Mouse (Mus musculus) heart, postnatal 25 days (tissue): ENCODE measurements around the gene Igf2bp2. TPM values are rescaled to one million over a fixed set of nuclear protein-coding genes. Genes with fewer than 3 reads are reported as not detected.

Experiments used
- DNase-seq: peaks from one replicate; pipeline ENCODE4 v3.0.0; 2022; ENCODE audit warnings: low spot score
- intact Hi-C: fragments of 180-260 bp; cut with DNase I; formaldehyde crosslinking; loops from one replicate; pipeline ENCODE4 v1.15.1; 2025
- total RNA-seq, 2 experiments: library from RNA; stranded (reverse); gene quantifications; 2 replicates each; pipeline ENCODE4 v1.2.3; 2021

Gene Igf2bp2
- total RNA-seq, 2 experiments from 2014 or later: 5.1 to 9.7 TPM

DNA sequence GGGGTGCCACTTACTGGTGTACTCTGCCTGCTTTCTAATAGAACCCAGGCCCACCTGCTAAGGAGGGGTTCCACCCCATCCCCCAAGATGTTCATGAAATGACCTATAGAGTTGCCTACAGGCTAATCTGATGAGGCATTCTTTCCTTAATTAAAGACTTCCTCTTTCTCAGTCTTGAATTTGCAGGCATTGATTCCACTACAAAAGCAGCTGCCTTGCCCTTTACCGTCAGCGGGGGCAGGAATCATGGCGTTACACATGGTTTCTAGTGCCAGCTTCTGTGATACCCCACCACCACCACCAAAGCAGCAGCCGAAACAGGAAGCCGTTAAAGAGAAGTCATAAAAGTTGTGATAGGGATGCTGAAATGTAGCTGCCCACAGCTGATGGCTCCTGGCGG lies 47.0 kb downstream of the Igf2bp2 start:
- DNase-seq: no peak
- intact Hi-C loops: no loop called here

DNA sequence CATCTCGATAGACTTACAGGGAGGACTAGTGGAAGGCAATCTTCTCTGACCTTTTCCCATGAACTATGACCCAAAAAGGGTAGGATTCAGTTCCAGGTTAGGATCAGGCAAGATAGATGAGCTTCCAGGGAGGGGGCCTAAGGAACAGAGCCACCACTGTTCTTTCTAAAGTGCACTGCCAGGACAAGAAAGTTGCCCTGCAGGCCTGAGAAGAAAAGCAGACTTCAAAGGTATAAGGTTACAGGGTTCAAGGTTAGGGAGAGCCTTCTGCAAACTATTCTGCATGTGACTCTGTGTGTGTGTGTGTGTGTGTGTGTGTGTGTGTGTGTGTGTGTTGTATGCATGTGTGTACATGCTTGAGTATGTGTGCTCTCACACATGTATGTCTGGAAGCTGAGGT lies 53.1 kb downstream of the Igf2bp2 start:
- intact Hi-C loops: no loop called here
- no peak for DNase-seq

DNA sequence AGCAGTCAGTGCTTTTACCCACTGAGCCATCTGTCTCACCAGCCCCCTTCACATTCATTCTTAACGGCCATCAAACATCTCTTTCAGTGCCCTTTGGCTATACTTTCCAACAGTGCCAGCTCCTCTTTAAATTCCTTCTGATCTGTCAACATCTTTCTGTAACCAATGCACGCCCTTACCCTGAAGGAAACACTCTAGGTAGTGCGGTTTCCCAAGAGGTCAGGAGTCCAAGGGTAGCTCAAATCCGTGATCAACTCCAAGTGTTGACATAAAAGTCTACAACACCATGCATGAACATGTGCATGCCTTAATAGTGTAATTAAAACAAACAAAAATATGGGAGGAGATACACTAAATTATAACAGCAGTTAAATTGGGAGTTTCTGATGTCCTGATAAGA lies 53.9 kb downstream of the Igf2bp2 start:
- intact Hi-C loops: loop anchor here (2.0 to 10.0 kb wide), 4 partner anchors 14 to 456 kb away; partner anchors contain the start of gene Igf2bp2
- no peak for DNase-seq

DNA sequence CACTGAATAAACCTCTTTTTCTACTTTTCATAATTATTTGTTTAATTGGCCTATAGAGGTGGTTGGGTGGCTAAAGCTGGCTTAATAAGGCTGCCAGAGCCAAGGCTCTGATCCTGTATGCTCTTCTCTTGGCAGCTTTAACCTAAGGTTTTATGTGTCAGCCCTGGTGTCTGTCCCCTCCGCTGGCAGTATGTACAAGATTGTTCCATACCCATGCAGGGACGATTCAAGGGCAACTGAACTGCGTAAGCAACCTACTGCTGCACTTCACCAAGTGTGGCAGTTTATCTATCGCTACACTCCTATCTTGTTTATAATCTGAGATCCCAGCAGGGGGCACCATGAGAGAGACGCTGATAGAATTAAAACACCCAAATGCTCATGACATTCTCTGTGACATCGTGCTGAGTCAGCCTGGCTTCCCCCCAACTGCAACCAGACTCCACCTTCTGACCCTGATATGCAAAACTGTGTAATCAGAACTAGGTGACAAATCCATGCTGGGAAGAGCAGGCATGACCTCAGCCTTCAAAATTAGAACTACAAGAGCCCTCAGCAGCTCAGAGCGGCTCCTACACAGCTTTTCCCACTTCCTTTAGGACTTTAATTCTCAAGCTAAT lies 55.1 kb downstream of the Igf2bp2 start:
- intact Hi-C loops: loop anchor here (2.0 to 10.0 kb wide), 4 partner anchors 15 to 457 kb away; partner anchors contain the start of gene Igf2bp2
- peak; percentile 24 for DNase-seq

DNA sequence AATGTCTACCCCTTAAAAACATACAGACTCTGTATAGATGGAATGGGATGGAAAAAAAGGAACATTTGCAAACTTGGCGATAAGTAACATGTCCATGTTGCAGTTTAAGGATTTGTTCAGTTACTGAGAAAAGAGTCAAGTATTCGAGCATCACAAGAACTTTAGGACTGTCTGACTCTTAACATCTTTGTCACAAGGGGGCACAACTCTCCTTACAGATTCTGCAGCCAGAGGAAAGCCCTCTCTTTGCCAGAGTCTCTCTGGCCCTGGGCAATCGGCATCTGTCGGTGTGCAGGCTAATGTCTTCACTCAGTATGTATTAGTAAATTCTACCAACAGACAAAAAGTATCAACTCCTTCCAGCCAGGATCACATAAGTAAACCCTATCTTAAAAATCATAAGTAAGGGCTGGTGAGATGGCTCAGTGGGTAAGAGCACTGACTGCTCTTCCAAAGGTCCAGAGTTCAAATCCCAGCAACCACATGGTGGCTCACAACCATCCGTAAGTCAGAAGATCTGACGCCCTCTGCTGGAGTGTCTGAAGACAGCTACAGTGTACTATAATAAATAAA lies 57.0 kb downstream of the Igf2bp2 start:
- intact Hi-C loops: loop anchor here (5.0 to 10.0 kb wide), 3 partner anchors 56 to 459 kb away; partner anchors contain the start of gene Igf2bp2
- DNase-seq: no peak

DNA sequence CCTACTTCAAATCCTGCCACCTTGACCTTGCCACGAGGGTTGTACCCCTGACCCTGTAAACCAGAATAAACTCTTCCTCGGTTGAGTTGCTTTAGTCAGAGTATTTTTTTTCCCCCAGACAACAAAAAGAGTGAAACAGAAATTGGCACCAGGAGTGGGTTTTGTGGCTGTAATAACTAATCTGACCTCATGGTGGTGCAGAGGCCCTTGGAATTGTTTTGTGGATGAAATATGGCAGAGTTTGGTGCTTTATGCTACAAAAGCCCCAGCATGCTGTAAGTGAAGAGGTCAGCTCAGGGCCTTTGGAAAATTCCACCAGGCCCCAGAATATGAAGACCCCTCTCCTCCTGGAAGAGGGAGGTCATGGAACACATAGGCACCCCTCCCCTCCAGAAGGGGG lies 63.0 kb downstream of the Igf2bp2 start:
- DNase-seq: no peak
- intact Hi-C loops: loop anchor here (10.0 kb wide), 1 partner anchor 465 kb away; no protein-coding TSS in a partner anchor

DNA sequence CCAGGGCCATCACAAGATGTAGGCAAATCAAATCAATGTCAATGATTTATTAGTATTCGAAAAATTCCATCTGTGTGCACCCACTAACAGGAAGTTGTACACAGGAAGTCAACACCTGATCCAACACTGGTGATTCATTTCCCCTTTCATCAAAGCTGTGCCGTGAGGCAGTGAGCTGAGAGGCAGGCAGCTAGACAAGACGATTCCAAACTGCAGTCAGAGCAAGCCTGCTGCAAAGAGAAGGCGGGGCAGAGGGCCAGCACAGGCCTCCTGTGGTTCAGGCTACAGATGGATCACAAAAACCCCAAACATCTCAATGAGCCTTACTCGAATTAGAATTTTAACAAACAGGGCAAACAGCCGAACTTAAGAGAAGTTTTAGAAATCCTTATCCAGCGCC lies 65.4 kb downstream of the Igf2bp2 start:
- DNase-seq: no peak
- intact Hi-C loops: no loop called here

DNA sequence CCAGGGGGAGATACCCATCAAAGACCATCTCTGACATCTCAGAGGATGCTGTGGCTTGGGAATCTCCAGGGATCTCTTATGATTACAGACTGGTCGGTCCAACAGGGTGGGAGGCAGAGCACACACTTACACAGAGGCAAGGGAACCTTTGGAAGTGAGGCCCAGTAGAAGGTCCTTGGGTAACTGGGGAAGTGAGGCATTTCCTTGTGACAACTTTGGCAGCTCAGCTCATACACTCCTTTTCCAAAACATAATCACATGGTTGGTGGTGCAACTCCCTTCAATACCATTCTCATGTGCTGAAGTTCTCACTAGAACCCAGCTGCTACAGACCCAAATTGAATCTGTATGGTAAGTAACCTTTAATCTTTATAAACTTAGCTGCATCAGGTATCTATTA lies 67.3 kb downstream of the Igf2bp2 start:
- intact Hi-C loops: no loop called here
- DNase-seq: no peak

DNA sequence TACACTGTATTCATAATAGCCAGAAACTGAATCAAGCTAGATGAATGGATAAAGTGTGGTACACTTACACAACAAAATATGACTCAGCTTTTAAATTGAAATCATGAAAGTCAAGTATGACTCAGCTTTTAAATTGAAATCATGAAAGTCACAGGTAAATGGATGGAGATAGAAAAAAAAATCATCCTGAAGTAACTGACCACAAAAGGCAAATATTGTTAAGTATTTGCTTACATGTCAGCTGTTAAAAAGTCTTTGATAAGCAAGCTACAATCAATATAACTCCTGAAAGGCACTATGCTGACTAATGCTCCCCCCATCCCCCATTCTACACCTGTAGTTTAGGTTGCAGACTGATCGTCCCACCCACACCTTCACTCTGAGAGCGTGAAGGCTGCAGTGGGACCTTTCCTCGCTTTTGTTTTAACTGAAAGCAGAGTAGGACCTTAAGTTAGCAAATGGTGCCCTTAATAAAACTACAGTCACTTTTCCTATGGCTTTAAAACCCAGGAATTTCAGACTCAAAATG lies 71.8 kb downstream of the Igf2bp2 start:
- intact Hi-C loops: no loop called here
- no peak for DNase-seq

DNA sequence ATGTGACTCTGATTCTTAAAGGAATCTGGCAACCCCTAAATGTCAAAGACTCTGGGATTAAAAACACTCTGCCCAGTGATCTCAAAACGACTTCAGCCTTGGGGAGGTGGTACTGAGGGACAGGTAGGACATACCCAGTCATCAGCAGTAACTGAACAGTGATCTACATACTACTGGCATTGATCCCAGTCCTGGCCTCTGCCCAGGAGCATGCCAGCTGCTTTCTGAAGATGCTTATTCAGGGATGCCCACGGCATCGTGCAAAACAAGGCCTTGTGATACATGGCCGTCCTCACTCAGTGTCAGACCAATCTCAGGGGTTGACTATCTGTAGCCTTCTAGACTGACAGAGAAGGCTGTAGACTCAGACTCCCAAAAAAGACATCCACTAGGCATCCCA lies 77.7 kb downstream of the Igf2bp2 start:
- intact Hi-C loops: no loop called here

DNA sequence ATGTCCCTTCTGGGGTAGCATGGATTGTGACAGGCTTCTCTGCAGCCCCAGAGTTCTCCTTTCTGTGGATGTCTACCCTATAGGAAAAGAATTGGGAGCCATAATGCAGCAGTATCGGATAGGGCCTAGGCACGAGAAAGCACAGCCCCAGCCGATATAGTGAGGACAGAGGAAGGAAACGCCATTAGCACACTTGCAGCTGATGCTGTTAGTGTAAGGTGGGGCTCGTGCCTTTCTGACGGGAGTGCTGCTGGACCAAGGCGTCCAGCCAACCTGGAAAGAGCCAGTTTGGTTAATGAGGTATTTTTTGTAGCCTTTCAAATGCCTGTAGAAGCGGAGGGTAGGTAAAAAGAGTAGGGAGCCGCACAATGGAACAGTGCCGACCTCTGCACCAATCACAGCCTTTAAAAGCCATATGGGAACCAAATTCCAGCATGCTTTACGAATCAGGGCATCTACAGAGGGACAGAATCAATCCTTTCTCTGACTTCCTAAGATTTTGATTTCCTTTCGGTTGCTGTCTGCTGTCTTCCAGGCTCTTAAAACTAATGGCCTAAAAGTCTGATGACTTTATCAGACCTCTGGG lies 82.9 kb downstream of the Igf2bp2 start:
- DNase-seq: no peak
- intact Hi-C loops: no loop called here

More for the DNA sequence above, 77.7 kb downstream of the Igf2bp2 start:
- DNase-seq: no peak

DNA sequence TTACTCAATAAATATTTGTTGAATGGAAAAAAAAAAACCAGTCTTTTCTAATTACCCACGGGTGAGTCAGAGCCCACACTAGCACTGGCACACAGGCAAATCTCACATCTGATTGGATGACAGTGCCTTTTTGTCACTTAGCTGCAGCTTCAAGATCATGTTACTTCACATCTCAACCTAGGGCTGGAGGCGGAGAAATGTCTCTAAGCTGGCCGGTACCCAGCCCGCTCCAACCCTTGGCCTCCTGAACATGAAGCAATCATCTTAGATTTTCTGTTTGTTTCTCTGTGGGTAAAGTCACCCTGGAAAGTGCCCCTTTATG lies 86.5 kb downstream of the Igf2bp2 start:
- DNase-seq: peak; percentile 22
- intact Hi-C loops: no loop called here

DNA sequence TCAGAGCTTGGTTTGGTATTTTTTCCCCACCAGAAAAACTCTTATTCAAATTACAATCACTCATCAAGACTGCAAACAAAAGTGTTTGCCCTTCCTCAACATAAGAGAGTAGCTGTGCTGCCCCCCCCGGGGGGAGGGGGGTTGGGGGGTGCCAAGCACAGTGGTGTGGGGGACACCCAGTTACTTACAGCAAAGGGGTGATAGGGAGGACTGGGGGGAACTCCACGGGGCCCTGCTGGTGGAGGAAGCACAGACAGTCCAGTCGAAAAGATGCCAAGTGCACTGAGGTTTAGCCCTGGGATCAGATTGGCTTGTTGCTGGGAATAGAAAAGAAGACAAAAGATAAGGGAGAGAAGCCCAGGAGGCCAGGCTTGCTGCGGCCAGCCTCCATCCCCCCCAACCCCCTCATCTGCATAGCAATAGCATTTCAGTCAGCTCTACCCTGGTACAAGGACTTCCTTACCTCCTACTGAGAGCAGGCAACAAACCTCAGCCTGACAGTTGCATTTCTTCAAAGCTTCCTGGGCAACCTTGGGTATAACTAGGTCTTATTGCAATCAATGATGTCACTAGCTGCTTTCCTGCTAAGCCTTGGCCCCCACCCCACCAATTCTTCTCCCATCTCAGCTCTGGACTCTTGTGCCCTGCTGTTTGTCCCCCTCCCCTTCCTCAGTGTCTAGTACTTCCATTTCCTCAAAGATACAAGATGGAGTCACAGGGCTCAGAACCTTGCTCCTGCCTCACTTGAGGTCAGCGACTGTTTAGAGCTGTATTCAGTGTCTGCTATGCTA lies 87.1 kb downstream of the Igf2bp2 start:
- intact Hi-C loops: no loop called here
- no peak for DNase-seq

DNA sequence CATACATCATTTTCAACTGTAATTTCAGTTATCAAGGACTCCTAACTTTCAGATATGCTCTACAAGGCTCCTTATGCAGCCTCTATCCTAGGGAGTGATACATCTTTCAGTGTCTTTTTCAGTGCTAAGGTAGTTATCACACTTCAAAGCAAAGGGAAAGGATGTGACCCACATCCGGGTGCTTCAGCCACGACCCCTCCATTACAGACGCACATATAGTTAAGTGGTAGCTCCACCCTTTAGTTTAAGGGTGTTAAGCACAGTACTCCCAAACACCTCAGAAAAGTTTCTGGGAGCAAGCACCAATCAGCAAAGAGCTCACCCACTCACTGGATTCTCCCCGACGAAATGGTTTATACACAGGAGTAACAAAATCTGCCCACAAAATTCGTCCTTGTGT lies 88.0 kb downstream of the Igf2bp2 start:
- intact Hi-C loops: no loop called here
- DNase-seq: no peak

DNA sequence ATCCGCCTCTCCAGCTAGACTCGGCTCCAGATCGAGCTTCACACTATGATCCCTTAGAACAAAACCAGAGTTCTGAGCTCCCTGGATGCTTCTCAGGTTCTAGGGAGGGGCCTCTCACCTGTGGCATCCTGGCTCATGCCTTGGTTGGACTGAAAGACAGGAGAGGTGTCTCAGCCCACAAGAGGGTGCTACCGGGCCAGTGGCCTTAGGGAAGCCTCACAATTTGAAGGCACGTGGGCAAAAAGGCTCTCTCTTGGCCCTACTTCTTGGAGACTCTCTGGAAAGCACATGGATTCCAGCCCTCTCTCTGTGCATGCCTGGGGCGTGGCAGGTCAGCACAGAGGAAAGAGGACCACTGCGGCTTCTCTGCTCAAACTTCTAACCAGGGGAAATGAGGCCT lies 91.7 kb downstream of the Igf2bp2 start:
- DNase-seq: no peak
- intact Hi-C loops: no loop called here

DNA sequence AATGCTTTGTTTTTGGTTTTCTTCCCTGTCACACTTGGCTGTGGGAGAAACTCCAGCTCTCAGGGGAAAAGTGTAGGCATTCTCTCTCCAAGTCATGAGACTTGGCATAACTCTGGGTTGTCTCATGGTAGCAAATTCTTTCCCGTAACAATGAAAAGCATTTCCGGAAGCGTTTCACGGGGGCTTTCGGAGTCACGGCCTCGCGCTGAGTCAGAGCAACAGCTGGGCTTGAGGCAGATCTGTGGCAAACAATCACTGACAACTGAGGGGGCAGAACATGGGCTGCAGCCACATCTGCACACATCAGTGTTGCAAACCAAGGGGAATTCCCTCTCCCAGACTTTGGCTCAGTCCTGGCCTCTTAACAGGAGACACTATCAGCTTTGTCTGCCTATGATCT lies 95.7 kb downstream of the Igf2bp2 start:
- intact Hi-C loops: no loop called here
- peak; percentile 26 for DNase-seq

DNA sequence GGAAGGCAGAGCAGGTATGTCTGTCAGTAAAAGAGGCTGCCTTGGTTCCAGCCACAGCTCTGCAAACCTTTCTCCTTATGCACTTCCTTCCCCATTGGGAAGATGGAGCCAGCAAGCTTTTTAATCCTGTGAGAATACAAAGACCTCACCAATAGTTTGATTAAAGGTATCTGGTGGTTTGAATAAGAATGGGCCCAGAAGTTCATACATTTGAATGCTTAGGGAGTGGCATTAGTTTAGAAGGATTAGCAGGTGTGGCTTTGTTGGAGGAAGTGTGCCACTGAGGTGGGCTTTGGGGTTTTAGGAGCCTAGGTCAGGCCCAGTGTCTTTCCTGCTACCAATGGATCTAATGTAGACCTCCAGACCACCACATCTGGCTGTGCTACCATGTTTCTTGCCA lies 97.6 kb downstream of the Igf2bp2 start:
- intact Hi-C loops: no loop called here
- DNase-seq: no peak

DNA sequence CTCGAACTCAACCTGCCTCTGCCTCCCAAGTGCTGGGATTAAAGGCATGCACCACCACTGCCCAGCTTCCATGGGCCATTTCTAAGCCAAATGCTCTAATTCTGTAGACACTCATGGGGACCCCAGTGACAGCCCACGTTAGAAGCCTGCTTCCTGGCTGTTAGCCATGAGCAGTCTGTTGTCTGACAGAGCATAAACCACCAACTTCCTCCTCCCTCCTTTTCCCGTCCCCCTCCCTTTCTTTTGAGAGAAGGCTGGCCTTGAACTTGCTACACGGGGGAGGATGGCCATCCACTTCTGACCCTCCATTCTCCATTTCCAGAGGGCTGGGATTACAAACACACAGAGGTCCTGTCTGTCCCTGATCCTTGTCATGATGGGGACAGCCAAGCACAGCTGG lies 100.8 kb downstream of the Igf2bp2 start:
- intact Hi-C loops: no loop called here
- DNase-seq: no peak

DNA sequence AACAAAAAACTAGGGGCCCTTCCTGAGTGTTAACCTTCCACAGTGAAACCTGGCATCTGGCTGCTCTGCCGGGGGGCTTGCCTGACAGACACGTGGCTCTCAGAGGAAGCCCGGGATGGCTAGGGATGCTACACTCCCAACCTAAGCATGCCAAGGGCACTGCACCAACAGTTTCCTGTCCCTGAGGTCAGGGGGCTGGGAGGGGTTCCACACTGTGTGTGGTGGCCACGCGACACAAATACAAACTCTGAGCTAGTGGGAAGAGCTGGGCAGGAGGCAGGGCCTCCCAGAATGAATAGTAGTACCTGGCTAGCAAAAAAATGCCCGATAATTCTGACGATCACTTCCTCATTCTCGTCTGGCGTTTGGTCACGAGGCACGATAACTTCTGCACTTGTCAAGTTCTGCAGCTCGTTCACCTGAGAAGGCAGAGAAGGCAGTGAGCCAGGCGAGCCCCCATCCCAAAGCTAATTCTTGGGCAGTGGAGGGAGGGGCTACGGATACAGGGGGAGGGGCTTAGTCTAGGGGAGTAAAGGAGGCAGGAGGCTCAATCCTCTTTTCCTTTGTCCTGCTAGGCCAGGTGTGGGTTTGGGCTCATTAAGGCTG lies 101.4 kb downstream of the Igf2bp2 start:
- intact Hi-C loops: no loop called here
- DNase-seq: no peak

DNA sequence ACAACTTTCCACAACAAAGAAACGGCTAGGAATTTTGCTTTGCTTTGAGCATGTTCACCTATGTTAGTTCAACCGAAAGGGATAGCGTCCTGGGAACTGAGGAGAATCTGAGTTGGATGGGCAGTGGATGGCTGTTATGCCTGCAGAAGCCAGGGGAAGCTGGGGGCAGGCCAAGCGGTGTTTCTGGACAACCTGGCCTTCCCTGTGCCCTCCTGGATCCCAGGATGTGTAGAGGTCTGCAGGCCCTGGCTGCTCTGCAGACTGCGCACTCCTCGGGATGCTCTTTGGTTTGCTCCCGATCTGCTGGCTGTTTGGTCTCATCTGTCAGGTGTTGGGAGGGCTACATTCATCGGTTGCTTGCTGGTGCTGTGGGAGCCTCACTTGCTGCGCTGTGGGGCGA lies 102.7 kb downstream of the Igf2bp2 start:
- DNase-seq: no peak
- intact Hi-C loops: no loop called here
